Mouse (Mus musculus) CH12.LX (cell line): ENCODE data around the gene Nkx6-2. TPM values are rescaled to one million over a fixed set of nuclear protein-coding genes. Genes with fewer than 3 reads are reported as not detected.
A peak's percentile ranks its signal among the peaks of the same experiment; 100 is the strongest.

ENCODE experiments used
- DNase-seq: peaks from one replicate; pipeline ENCODE4 v3.0.0-alpha.2; 2013; ENCODE audit errors: extremely low read depth
- H3K27ac ChIP-seq: 2 replicates; pipeline ENCODE4 v1.5.1; 2012; ENCODE audit warnings: low read depth, mild to moderate bottlenecking, control low read depth, moderate library complexity; ENCODE audit not compliant: insufficient read depth
- H3K27me3 ChIP-seq: replicated peaks from 2 replicates; pipeline ENCODE3; 2012; ENCODE audit warnings: inconsistent platforms
- H3K36me3 ChIP-seq, 2 experiments: replicated peaks in 1 of 2; 2 replicates each; pipeline versions ENCODE3 to v1.6.1; 2012; ENCODE audit warnings: inconsistent platforms in 1 of 2, low read length in 1 of 2, mild to moderate bottlenecking in 1 of 2, mixed read lengths in 1 of 2, moderate library complexity in 1 of 2; ENCODE audit not compliant: control insufficient read depth in 1 of 2, insufficient read depth in 1 of 2
- H3K4me1 ChIP-seq, 2 experiments: 2 replicates each; pipeline ENCODE4 v1.6.1; 2012; ENCODE audit warnings: inconsistent platforms in 1 of 2, moderate library complexity in 1 of 2; ENCODE audit not compliant: insufficient read depth in 2 of 2, control insufficient read depth in 1 of 2
- H3K4me2 ChIP-seq: 2 replicates; pipeline ENCODE4 v1.6.1; 2012; ENCODE audit warnings: low read depth, mild to moderate bottlenecking, control low read depth; ENCODE audit not compliant: poor library complexity, insufficient read depth, severe bottlenecking
- H3K4me3 ChIP-seq, 3 experiments: fragments of 150-350 bp in 1 of 3; sonication (generic) in 1 of 3; replicated peaks in 1 of 3; 2 replicates each; pipeline versions ENCODE3 to v1.5.1; 2011 to 2012; ENCODE audit warnings: low read depth in 2 of 3, low read length in 2 of 3, mild to moderate bottlenecking in 2 of 3, moderate library complexity in 2 of 3, control low read depth in 1 of 3, improper control_type of control experiment in 1 of 3, inconsistent platforms in 1 of 3, mixed read lengths in 1 of 3; ENCODE audit not compliant: poor library complexity in 1 of 3
- H3K79me2 ChIP-seq: replicated peaks from 2 replicates; pipeline ENCODE4 v1.6.1; 2012; ENCODE audit warnings: mild to moderate bottlenecking, moderate library complexity; ENCODE audit not compliant: control insufficient read depth, poor library complexity, insufficient read depth, severe bottlenecking; ENCODE audit errors: extremely low read depth
- H3K9ac ChIP-seq: 2 replicates; pipeline ENCODE4 v1.6.1; 2012; ENCODE audit warnings: low read depth, mild to moderate bottlenecking, control low read depth, moderate library complexity; ENCODE audit not compliant: insufficient read depth
- H3K9me3 ChIP-seq: replicated peaks from 2 replicates; pipeline ENCODE3; 2012; ENCODE audit warnings: low read length, inconsistent platforms, mixed read lengths
- CHD1 ChIP-seq: IDR thresholded peaks from 2 replicates; pipeline ENCODE4 v1.6.1; 2012; ENCODE audit warnings: low read depth, low read length, improper control_type of control experiment, inconsistent platforms
- CTCF ChIP-seq, 2 experiments: IDR thresholded peaks in 1 of 2; conservative IDR thresholded peaks in 1 of 2; 2 replicates each; pipeline ENCODE4 v1.5.1; 2011 to 2012; ENCODE audit warnings: low read depth in 2 of 2, low read length in 2 of 2, improper control_type of control experiment in 1 of 2, inconsistent platforms in 1 of 2, mild to moderate bottlenecking in 1 of 2, moderate library complexity in 1 of 2
- ELF1 ChIP-seq: IDR thresholded peaks from 2 replicates; pipeline ENCODE4 v1.6.1; 2014; ENCODE audit warnings: low read depth, mild to moderate bottlenecking, inconsistent platforms, low read length, improper control_type of control experiment
- GABPA ChIP-seq: IDR thresholded peaks from 2 replicates; pipeline ENCODE4 v1.6.1; 2012; ENCODE audit warnings: low read depth, low read length, improper control_type of control experiment, inconsistent platforms; ENCODE audit not compliant: insufficient replicate concordance
- HCFC1 ChIP-seq: IDR thresholded peaks from 2 replicates; pipeline ENCODE4 v1.6.1; 2012; ENCODE audit warnings: low read depth, mild to moderate bottlenecking, inconsistent platforms, low read length, improper control_type of control experiment
- JUN ChIP-seq: IDR thresholded peaks from 2 replicates; pipeline ENCODE4 v1.6.1; 2011; ENCODE audit warnings: low read depth, mild to moderate bottlenecking, low read length, improper control_type of control experiment, moderate library complexity; ENCODE audit not compliant: insufficient read depth
- KAT2A ChIP-seq: IDR thresholded peaks from 2 replicates; pipeline ENCODE4 v1.6.1; 2012; ENCODE audit warnings: low read length, improper control_type of control experiment, inconsistent platforms; ENCODE audit not compliant: insufficient replicate concordance
- MAX ChIP-seq: IDR thresholded peaks from 2 replicates; pipeline ENCODE4 v1.6.1; 2011; ENCODE audit warnings: low read length, improper control_type of control experiment
- MEF2A ChIP-seq: IDR thresholded peaks from 2 replicates; pipeline ENCODE4 v1.6.1; 2014; ENCODE audit warnings: low read depth, mild to moderate bottlenecking, inconsistent platforms, low read length, improper control_type of control experiment, borderline replicate concordance
- MYC ChIP-seq: IDR thresholded peaks from 2 replicates; pipeline ENCODE4 v1.6.1; 2011; ENCODE audit warnings: low read depth, mild to moderate bottlenecking, improper control_type of control experiment, low read length
- NELFE ChIP-seq: IDR thresholded peaks from 2 replicates; pipeline ENCODE4 v1.6.1; 2011; ENCODE audit warnings: low read depth, low read length, improper control_type of control experiment
- NRF1 ChIP-seq: IDR thresholded peaks from 2 replicates; pipeline ENCODE4 v1.6.1; 2014; ENCODE audit warnings: low read depth, mild to moderate bottlenecking, inconsistent platforms, low read length, improper control_type of control experiment, moderate library complexity
- PAX5 ChIP-seq: IDR thresholded peaks from 2 replicates; pipeline ENCODE4 v1.6.1; 2012; ENCODE audit warnings: low read length, inconsistent platforms, mixed read lengths
- POLR2AphosphoS2 ChIP-seq: IDR thresholded peaks from 2 replicates; pipeline ENCODE4 v1.6.1; 2011; ENCODE audit warnings: low read depth, low read length, improper control_type of control experiment
- RAD21 ChIP-seq: IDR thresholded peaks from 2 replicates; pipeline ENCODE4 v1.6.1; 2011; ENCODE audit warnings: low read depth, mild to moderate bottlenecking, low read length, improper control_type of control experiment, moderate library complexity
- SIN3A ChIP-seq: IDR thresholded peaks from 2 replicates; pipeline ENCODE4 v1.6.1; 2012; ENCODE audit warnings: low read length, improper control_type of control experiment, inconsistent platforms
- SMC3 ChIP-seq: IDR thresholded peaks from 2 replicates; pipeline ENCODE4 v1.6.1; 2011; ENCODE audit warnings: low read depth, low read length, improper control_type of control experiment
- TCF12 ChIP-seq: IDR thresholded peaks from 2 replicates; pipeline ENCODE4 v1.6.1; 2014; ENCODE audit warnings: low read depth, mild to moderate bottlenecking, inconsistent platforms, low read length, improper control_type of control experiment
- USF1 ChIP-seq: IDR thresholded peaks from 2 replicates; pipeline ENCODE4 v1.6.1; 2014; ENCODE audit warnings: low read depth, mild to moderate bottlenecking, inconsistent platforms, low read length, improper control_type of control experiment
- USF2 ChIP-seq: conservative IDR thresholded peaks from 2 replicates; pipeline ENCODE4 v1.6.1; 2011; ENCODE audit warnings: low read depth, low read length, improper control_type of control experiment
- ZKSCAN1 ChIP-seq: IDR thresholded peaks from 2 replicates; pipeline ENCODE4 v1.6.1; 2012; ENCODE audit warnings: low read depth, inconsistent platforms, low read length, improper control_type of control experiment, borderline replicate concordance
- ZMIZ1 ChIP-seq: IDR thresholded peaks from 2 replicates; pipeline ENCODE4 v1.6.1; 2012; ENCODE audit warnings: low read depth, mild to moderate bottlenecking, inconsistent platforms, low read length, improper control_type of control experiment
- ZNF384 ChIP-seq: IDR thresholded peaks from 2 replicates; pipeline ENCODE4 v1.6.1; 2012; ENCODE audit warnings: low read depth, low read length, improper control_type of control experiment, inconsistent platforms
- dilution Hi-C: fragments of 300-500 bp; cut with MboI; formaldehyde crosslinking; loops from 2 replicates; pipeline ENCODE4 v1.14.3; 2020; ENCODE audit warnings: low sequenced_read_pairs; ENCODE audit not compliant: extremely low pct_unique_long_range_greater_than_20kb, extremely low pct_ligation_motif_present
- in situ Hi-C: fragments of 300-500 bp; cut with MboI; formaldehyde crosslinking; loops from 3 replicates; pipeline ENCODE4 v1.14.3; 2019; ENCODE audit warnings: low sequenced_read_pairs, low pct_ligation_motif_present, low pct_unique_long_range_greater_than_20kb, mixed read lengths
- polyA plus RNA-seq: library from polyadenylated mRNA; unstranded; fragments of >175 nt; gene quantifications from 2 replicates; pipeline ENCODE4 v1.2.1, GENCODE M21; 2012; ENCODE audit warnings: low read depth; ENCODE audit not compliant: insufficient read length
- total RNA-seq, 2 experiments: library from RNA; depleted of rRNA; stranded (reverse); fragments of 300-350 nt in 1 of 2; fragments of >200 nt in 1 of 2; gene quantifications; 2 replicates each; pipeline ENCODE4 v1.2.3; 2012 to 2014

Gene Nkx6-2
- total and polyA plus RNA-seq, 3 experiments = not detected

DNA sequence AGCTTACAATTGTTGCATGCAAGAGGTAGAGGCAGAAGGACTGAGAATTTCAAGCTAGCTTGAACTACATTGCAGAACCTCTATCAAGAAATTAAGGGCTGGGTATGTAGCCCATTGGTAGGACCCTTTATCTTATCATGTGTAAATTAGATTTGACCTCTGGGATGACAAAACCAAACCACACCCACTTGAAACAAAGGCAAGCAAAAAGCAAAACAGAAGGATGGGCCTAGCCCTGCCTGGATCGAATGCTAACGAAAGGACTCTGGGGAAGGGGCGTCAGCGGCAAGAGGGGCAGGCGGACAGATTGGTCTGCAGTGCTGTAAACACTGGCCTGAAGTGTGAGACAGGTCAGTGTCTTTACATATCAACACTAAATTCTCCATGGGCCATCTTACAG is 8.7 kb upstream of the Nkx6-2 start:
- H3K4me3 ChIP-seq = no peak overlapping the region
- no peaks in the 10 kb centered on the region for H3K36me3 ChIP-seq
- DNase-seq = no peak
- H3K4me1 ChIP-seq = peaks cover 0 to 23% of the 10 kb centered on the region in 2 experiments; a peak in 2 of 4 replicates
- H3K79me2 ChIP-seq = no peaks in the 10 kb centered on the region
- H3K4me2 ChIP-seq = no peak overlapping the region
- in situ Hi-C loops = no loop called here
- no peaks in the 10 kb centered on the region for H3K9me3 ChIP-seq
- no peak overlapping the region for H3K27ac ChIP-seq
- TF ChIP-seq KAT2A (no peak), USF1 (no peak), POLR2AphosphoS2 (no peak), ZMIZ1 (no peak), MEF2A (no peak), ZKSCAN1 (no peak), JUN (no peak), CTCF (conservative IDR thresholded peaks at IDR 0.05 in 1 of 2, IDR thresholded peaks at IDR 0.05 in 1 of 2; ENCODE audit: low read depth in 2 of 2, low read length in 2 of 2) (no peak), PAX5 (no peak), NELFE (no peak), CHD1 (no peak), ELF1 (no peak), SIN3A (no peak)
- H3K27me3 ChIP-seq = peaks cover 21% of the 10 kb centered on the region
- dilution Hi-C loops = no loop called here
- no peak overlapping the region for H3K9ac ChIP-seq

DNA sequence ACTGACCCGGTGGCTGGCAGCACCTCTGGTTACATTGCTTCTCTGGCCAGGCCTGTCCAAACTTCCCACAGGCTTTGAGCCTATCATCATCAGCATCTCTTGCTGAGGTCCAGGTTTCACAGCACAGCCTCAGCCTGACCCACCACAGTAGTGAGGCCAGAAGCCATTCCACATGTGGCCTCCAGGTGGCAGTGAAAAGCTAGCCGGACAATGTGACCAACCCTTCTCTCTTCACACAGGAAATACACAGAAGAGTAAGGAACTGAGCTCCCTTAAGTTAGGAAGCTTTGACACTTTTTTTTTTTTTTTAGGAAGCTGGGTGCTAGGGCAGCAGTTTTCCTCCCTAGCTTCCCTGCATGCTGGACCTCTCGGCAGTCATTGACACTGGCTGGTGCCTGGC is 7.7 kb upstream of the Nkx6-2 start:
- Histone ChIP-seq H3K4me1 (peaks cover 0 to 18% of the 10 kb centered on the region in 2 experiments; a peak in 2 of 4 replicates), H3K4me2 (no peak overlapping the region), H3K36me3 (no peaks in the 10 kb centered on the region), H3K9me3 (no peaks in the 10 kb centered on the region)
- in situ Hi-C loops (no loop called here), dilution Hi-C loops (no loop called here)
- TF ChIP-seq PAX5 (no peak), ZNF384 (no peak), SIN3A (no peak), MEF2A (no peak), SMC3 (peak; percentile 66), GABPA (no peak), TCF12 (no peak), ZKSCAN1 (no peak), ELF1 (no peak), CTCF (conservative IDR thresholded peaks at IDR 0.05 in 1 of 2, IDR thresholded peaks at IDR 0.05 in 1 of 2; ENCODE audit: low read depth in 2 of 2, low read length in 2 of 2) (peak; percentile 73 to 81), USF2 (no peak), HCFC1 (no peak), NRF1 (no peak), MYC (peak; percentile 36; the same call in 1 of the 2 replicates), RAD21 (peak; percentile 61), MAX (0 out of 2 replicates have a peak, but pooled peaks have one; percentile 29)
- TF ChIP-seq, all 38 proteins: peak for 5
- no peak overlapping the region for H3K27ac ChIP-seq
- no peak overlapping the region for H3K9ac ChIP-seq
- H3K27me3 ChIP-seq = peaks cover 13% of the 10 kb centered on the region
- DNase-seq = peak; percentile 37
- H3K4me3 ChIP-seq = no peak overlapping the region
- no peaks in the 10 kb centered on the region for H3K79me2 ChIP-seq
